Mouse (Mus musculus) intestine, postnatal 0 days (tissue): ENCODE measurements around the gene Ybx3. TPM values are rescaled to one million over a fixed set of nuclear protein-coding genes. Genes with fewer than 3 reads are reported as not detected.

Experiments
- ATAC-seq: fragments of 200-750 bp; cut with Nextera tagmentation; 2 replicates; pipeline ENCODE4 v1.8.0; 2017; ENCODE audit warnings: mild to moderate bottlenecking, moderate TSS enrichment, moderate library complexity
- H3K27ac ChIP-seq: fragments of 300-500 bp; sonication (generic); 2 replicates; pipeline ENCODE4 v1.5.1; 2014; ENCODE audit warnings: mild to moderate bottlenecking, low read depth, low read length, moderate library complexity
- H3K27me3 ChIP-seq: fragments of 300-500 bp; sonication (generic); replicated peaks from 2 replicates; pipeline ENCODE4 v1.6.1; 2014; ENCODE audit warnings: low read length, mixed read lengths; ENCODE audit not compliant: control insufficient read depth, insufficient read depth
- H3K36me3 ChIP-seq: fragments of 300-500 bp; sonication (generic); 2 replicates; pipeline ENCODE4 v1.6.1; 2014; ENCODE audit warnings: mild to moderate bottlenecking, moderate library complexity; ENCODE audit not compliant: control insufficient read depth, insufficient read depth
- H3K4me1 ChIP-seq: fragments of 300-500 bp; sonication (generic); replicated peaks from 2 replicates; pipeline ENCODE4 v1.6.1; 2014; ENCODE audit warnings: antibody characterized with exemption, low read length, mixed read lengths; ENCODE audit not compliant: control insufficient read depth, insufficient read depth
- H3K4me2 ChIP-seq: fragments of 300-500 bp; sonication (generic); replicated peaks from 2 replicates; pipeline ENCODE4 v1.6.1; 2014; ENCODE audit warnings: low read depth, mild to moderate bottlenecking, moderate library complexity
- H3K4me3 ChIP-seq: fragments of 300-500 bp; sonication (generic); 2 replicates; pipeline ENCODE4 v1.5.1; 2014; ENCODE audit warnings: low read depth, low read length
- H3K9ac ChIP-seq: fragments of 300-500 bp; sonication (generic); 2 replicates; pipeline ENCODE4 v1.6.1; 2014; ENCODE audit warnings: mild to moderate bottlenecking, low read depth, low read length
- H3K9me3 ChIP-seq: fragments of 300-500 bp; sonication (generic); 2 replicates; pipeline ENCODE4 v1.6.1; 2016; ENCODE audit warnings: mixed run types; ENCODE audit not compliant: control insufficient read depth
- CTCF ChIP-seq: sonication (generic); IDR thresholded peaks from 2 replicates; pipeline ENCODE4 v1.5.1; 2016; ENCODE audit warnings: low read depth, mild to moderate bottlenecking, control low read depth, antibody characterized with exemption, moderate library complexity
- WGBS: fragments of 180-500 bp; shearing (Covaris S2); extraction: QIAGEN DNeasy Blood & Tissue Kit; methylation state at CpG from one replicate; pipeline ENCODE4 v1.1.7; 2014; 5-methylcytosine and 5-hydroxymethylcytosine counted together
- polyA plus RNA-seq: library from polyadenylated mRNA; unstranded; fragments of >200 nt; fragmentation: Nextera tagmentation; extraction: Ambion mirVana; gene quantifications from 2 replicates; pipeline ENCODE4 v1.2.1, GENCODE M21; 2015

The Ybx3 gene
- polyA plus RNA-seq, 1 experiment from 2014 or later: 39.9 TPM

DNA sequence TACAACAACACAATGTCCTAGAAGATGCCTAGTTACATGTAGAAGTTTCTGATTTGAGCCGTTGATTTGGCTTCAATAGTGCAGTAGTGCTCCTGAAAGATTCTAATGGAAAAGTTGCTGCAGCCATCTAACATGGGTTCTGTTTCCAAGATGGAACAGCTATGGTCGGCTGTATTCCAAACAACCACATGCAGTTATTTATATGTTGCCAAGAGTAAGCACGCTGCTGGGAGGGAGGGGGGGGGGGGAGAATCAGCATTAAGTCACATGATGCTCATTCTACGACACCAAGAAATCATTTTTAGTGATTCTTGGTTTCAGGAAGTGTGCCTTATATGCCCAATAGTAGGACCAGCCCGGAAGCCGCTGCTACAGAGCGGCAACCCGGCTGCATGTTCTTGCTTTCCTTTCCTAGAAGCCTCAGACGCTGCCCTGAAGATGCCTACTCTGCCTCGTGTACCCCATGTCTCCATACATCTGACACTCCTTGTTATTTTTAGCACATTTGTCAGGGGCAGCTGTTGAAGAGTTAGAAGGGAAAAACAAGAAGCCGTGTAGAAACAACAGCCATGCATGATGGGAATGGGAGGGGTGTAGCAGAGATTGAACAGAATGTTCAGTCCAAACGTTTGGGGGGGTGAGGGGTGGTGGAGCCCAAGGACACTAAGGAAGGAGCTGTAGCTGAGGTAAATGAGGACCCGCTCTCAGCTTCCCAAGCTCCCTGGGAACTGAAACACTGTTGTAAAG, 13.5 kb downstream of the Ybx3 start:
- Histone ChIP-seq H3K4me1 (no peaks in the 10 kb centered on the region), H3K27me3 (no peaks in the 10 kb centered on the region), H3K9ac (no peak overlapping the region), H3K9me3 (no peaks in the 10 kb centered on the region), H3K4me2 (no peak overlapping the region), H3K27ac (no peak overlapping the region), H3K4me3 (no peak overlapping the region), H3K36me3 (peaks cover 62% of the 10 kb centered on the region)
- no peak for TF ChIP-seq CTCF
- WGBS: 85% methylated on average over 13 of the region's 13 CpGs
- ATAC-seq: no peak

DNA sequence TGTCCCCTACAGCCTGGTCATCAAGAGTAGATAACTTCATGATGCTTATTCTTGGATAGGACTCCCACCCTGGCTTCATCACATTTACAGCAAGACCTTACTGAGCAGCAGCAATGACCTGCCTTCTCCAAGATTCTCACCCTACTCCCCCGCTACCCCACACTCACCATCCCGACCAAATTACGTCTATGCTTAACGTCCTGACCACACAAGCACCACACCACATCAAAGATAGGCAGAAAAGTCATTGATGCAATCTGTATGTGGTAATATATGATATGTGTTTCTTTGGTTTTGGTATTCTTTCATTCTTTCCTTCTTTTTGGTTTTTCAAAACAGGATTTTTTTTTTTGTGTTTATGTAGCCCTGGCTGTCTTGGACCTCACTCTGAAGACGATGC, 15.1 kb downstream of the Ybx3 start:
- Histone ChIP-seq H3K9me3 (no peaks in the 10 kb centered on the region), H3K27me3 (no peaks in the 10 kb centered on the region), H3K9ac (no peak overlapping the region), H3K4me2 (no peak overlapping the region), H3K27ac (no peak overlapping the region), H3K36me3 (peaks cover 53% of the 10 kb centered on the region), H3K4me3 (no peak overlapping the region), H3K4me1 (no peaks in the 10 kb centered on the region)
- no peak for TF ChIP-seq CTCF
- ATAC-seq: no peak
- WGBS: 89% methylated on average over 5 of the region's 5 CpGs

GRCm38 (mm10) chr6:131370767-131371166, 17.5 kb downstream of the Ybx3 start:
- Histone ChIP-seq H3K9ac (no peak overlapping the region), H3K27me3 (no peaks in the 10 kb centered on the region), H3K4me1 (no peaks in the 10 kb centered on the region), H3K36me3 (peaks cover 51% of the 10 kb centered on the region), H3K4me3 (no peak overlapping the region), H3K27ac (no peak overlapping the region), H3K9me3 (no peaks in the 10 kb centered on the region), H3K4me2 (no peak overlapping the region)
- ATAC-seq: no peak
- WGBS: 93% methylated on average over 5 of the region's 5 CpGs
- TF ChIP-seq CTCF: no peak

- WGBS: 75% methylated on average over 8 of the region's 8 CpGs
Observed at GRCm38 (mm10) chr6:131369866-131370616, 18.2 kb downstream of the Ybx3 start.

DNA sequence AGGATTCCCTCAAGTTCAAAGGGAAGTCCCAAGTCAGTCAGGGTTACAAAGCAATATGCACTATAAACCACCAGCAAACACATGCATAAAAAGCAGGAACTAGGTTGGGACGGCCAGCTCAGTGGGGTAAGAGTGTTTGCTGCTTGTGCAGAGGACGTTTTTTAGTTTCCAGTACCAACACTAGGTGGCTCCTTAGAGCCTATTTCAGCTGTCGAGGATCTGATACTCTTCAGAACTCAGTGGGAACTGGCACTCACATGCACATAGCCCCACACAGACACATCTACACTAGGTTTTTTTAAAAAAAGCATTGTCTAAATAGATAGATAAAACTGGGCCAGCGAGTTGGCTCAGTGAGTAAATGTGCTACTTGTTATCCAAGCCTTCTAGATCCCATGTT, 21.2 kb downstream of the Ybx3 start:
- TF ChIP-seq CTCF: peak; percentile 80

More at GRCm38 (mm10) chr6:131369866-131370616, 18.2 kb downstream of the Ybx3 start:
- H3K4me1 ChIP-seq: no peaks in the 10 kb centered on the region
- no peak overlapping the region for H3K4me2 ChIP-seq
- no peaks in the 10 kb centered on the region for H3K27me3 ChIP-seq
- H3K9ac ChIP-seq: no peak overlapping the region
- no peak overlapping the region for H3K27ac ChIP-seq
- H3K9me3 ChIP-seq: no peaks in the 10 kb centered on the region
- peaks cover 51% of the 10 kb centered on the region for H3K36me3 ChIP-seq
- no peak overlapping the region for H3K4me3 ChIP-seq
- no peak for TF ChIP-seq CTCF
- ATAC-seq: no peak

DNA sequence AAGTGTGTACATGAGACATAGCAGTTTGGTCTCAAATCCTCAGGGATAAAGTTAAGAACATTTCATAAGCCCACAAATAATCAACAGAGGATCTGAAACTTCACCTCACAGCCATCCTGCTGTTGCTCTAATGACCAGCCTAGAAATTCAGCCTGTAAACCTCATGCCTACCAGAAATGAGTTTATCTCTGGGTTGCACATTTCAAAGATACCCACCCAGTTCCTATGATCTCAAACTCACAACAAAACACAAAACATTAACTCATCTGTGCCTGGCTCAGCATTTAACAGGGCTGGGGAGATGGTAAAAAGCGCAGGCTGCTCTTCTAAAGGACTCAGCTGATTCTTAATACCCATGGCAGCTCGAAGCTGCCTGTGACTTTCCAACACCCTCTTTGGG, 23.9 kb downstream of the Ybx3 start:
- no peak for ATAC-seq
- no peak for TF ChIP-seq CTCF
- Histone ChIP-seq H3K4me3 (no peak overlapping the region), H3K9me3 (no peaks in the 10 kb centered on the region), H3K9ac (no peak overlapping the region), H3K36me3 (peaks cover 42% of the 10 kb centered on the region), H3K27ac (no peak overlapping the region), H3K4me1 (no peaks in the 10 kb centered on the region), H3K27me3 (no peaks in the 10 kb centered on the region), H3K4me2 (no peak overlapping the region)
- 93% methylated on average over 2 of the region's 2 CpGs for WGBS

More for the DNA sequence above, 21.2 kb downstream of the Ybx3 start:
- Histone ChIP-seq H3K4me2 (no peak overlapping the region), H3K27me3 (no peaks in the 10 kb centered on the region), H3K9ac (no peak overlapping the region), H3K9me3 (no peaks in the 10 kb centered on the region), H3K4me1 (no peaks in the 10 kb centered on the region), H3K4me3 (no peak overlapping the region), H3K27ac (no peak overlapping the region), H3K36me3 (peaks cover 55% of the 10 kb centered on the region)
- peak; percentile 28; the same call in 1 of the 2 replicates for ATAC-seq
- WGBS: 41% methylated on average over 4 of the region's 4 CpGs
